9 mouse cellular contexts compared by ENCODE assay signal in genomic region chr11:116142211-116142991, GRCm38 (mm10). TPM values are rescaled to one million over a fixed set of nuclear protein-coding genes. Genes with fewer than 3 reads are reported as not detected.
DNase-seq lines count a peak whose midpoint lies in the region.
"Had no signal": no experiment of that assay in that cellular context is flagged by ENCODE, and none has a peak within 500 bp of the region (broad histone marks: within the 10 kb centered on the region; RNA-seq: fewer than 3 reads in every experiment).

No protein-coding gene starts in this region.

- peak; percentile 83 to 90 for DNase-seq in adrenal gland, adult (ENCODE audit: inconsistent age in 2 of 2, low spot score in 1 of 2)
- DNase-seq in adrenal gland, adult 8-10 months, result no peak
- peak; percentile 31 for DNase-seq in urinary bladder, postnatal 14 days (ENCODE audit: low spot score)
- no peak for DNase-seq in urinary bladder, postnatal 25 days (ENCODE audit: low spot score)
- DNase-seq in liver, result peak; percentile 85
- no peak for DNase-seq in urinary bladder, postnatal 36 days (ENCODE audit: low spot score in 2 of 2)
- DNase-seq in urinary bladder, adult 18-20 months (ENCODE audit: low spot score in 2 of 2), result no peak
- DNase-seq in layer of hippocampus, adult 9-11 months, result no peak
- DNase-seq: heart, adult 11 months had no signal

RNA-seq across cellular contexts. Expression of gene Mrpl38, which starts 3.7 kb away (rescaled TPM):
- 100 to 1,000 TPM in 3 of 4 experiments, 10 to 100 TPM in 1; 97.5 to 112 (median 107) TPM for total RNA-seq in adrenal gland, adult 8-10 months (2022)

RNA-seq across cellular contexts. Expression of gene Trim65, which starts 11.5 kb away (rescaled TPM):
- 10 to 100 TPM in 3 of 4 experiments, 1 to 10 TPM in 1; 9.6 to 13.7 (median 13.1) TPM for total RNA-seq in adrenal gland, adult 8-10 months (2022)

RNA-seq across cellular contexts. Expression of gene Trim47, which starts 15.4 kb away (rescaled TPM):
- 10 to 100 TPM; 11.1 to 20.4 (median 16.4) TPM for total RNA-seq in adrenal gland, adult 8-10 months (2022)

RNA-seq across cellular contexts. Expression of gene Fbf1, which starts 25.6 kb away (rescaled TPM):
- total RNA-seq in adrenal gland, adult 8-10 months (2022), result 10 to 100 TPM; 47.7 to 69.4 (median 52.4) TPM

RNA-seq across cellular contexts. Expression of gene Wbp2, which starts 55.6 kb away (rescaled TPM):
- 100 to 1,000 TPM; 194 to 199 (median 196) TPM for total RNA-seq in adrenal gland, adult 8-10 months (2022)

Comparison
In these comparisons a context has a peak if more than half of its experiments do, and no peak if none do; other contexts are left out.
1. DNase-seq: peak in adrenal gland, adult (2 of 2), urinary bladder, postnatal 14 days (single experiment) and liver (single experiment); none in adrenal gland, adult 8-10 months (single experiment), urinary bladder, postnatal 25 days (single experiment), urinary bladder, postnatal 36 days (0 of 2), urinary bladder, adult 18-20 months (0 of 2) and layer of hippocampus, adult 9-11 months (single experiment).